Mouse (Mus musculus): ENCODE results near the gene Bend3.

DNA sequence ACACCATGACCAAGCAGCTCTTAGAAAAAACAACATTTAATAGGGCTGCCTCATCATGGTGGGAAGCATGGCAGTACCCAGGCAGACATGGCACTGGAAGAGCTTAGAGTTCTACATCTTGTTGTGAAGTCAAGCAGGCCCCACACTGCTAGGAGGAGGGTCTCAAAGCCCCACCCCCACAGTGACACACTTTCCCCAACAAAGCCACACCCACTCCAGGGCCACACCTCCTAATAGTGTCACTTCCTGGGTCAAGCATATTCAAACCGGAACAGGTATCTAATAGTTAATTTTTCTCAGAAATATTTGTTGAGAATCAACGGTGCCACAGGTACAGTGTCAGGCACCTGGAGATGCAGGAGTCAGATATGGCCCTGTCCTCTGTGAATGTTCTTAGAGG is 12.4 kb upstream of the Bend3 start:
- TF ChIP-seq POLR2A (IDR thresholded peaks at IDR 0.05; ENCODE audit: low read depth, low read length): no peak
- TF ChIP-seq CTCF (IDR thresholded peaks at IDR 0.05; ENCODE audit: extremely low read depth, insufficient read length, insufficient replicate concordance, low read depth, low read length): no peak
